Mouse (Mus musculus): ENCODE results near the gene Mdh1.
A peak's percentile ranks its signal among the peaks of the same experiment; 100 is the strongest.

Gene Mdh1

DNA sequence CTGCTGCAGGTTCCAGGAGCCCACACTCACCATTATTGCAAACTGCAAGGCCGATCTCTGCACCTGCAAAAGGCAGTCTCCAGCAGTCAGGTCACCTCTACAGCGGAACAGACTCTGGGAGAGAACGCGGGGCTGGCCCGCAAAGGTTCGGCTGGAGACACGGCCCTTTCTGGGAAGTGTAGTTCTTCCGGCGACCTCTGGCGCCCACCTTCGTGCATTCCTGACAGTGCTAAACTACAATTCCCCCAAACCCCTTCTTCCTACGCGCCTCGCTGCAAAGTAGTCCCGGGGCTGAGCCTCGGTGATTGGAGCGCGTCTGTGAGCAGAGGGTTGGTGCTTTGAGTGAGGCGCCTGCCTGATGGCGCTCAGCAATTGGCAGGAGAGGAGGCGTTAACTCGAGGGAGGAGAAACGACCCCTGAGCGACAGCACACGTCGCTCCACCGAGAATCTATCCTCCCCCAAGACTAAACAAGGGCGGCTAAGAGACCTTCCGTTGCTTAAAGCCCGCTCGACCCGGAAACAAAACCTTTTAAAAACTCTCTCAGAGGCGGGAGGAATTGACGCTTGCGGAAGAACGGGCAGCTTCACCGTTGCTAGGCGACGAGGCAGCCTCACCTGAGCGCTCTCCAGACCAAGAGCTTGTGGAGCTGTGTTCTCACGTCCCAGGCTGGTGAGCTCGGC lies at the start of gene Mdh1, which contains the start of gene Wdpcp:
Mdh1 (minus strand) TSS at position 668 of the 682 bp plus-strand sequence.
Wdpcp (plus strand) TSS at position 536 of the 682 bp plus-strand sequence.
- peak; percentile 91 for DNase-seq

DNA sequence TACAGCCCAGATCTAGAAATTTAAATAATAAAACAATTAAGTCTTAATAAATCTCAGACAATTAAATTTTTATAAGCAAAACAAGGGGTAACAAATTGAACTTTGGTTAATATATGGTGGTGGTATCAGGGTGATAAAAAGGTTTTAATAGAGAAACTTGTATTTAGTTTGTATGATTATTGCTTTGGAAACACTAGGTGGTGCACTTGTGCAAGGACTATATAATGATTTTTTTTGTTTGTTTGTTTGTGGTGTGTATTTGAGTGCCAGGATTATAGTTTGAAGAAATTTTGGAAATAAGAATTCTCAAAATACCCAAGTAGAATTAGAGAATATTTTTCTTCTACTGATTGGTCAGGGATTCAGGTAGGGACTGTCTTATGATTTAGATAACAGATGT lies 43.7 kb upstream of the Mdh1 start:
- DNase-seq, result no peak

DNA sequence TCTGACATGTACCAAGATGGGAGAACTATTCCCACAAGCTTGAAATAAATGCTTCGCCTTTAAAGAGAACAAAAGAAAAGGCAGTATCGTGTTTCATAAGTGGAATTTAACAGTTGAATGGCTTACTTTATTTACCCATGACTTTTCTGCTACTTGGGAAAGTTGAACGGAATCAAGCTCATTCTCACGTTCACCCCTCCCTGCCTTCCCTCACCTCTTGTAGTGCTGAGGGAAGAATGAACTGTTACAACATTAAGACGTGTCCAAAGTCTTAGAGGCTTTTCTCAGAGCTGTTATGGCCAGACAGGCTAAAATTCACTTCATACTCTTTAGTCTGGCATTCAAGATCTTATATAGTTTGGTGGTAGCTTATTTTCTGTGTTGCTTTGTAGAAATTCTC lies 30.3 kb upstream of the Mdh1 start:
- DNase-seq, result no peak

DNA sequence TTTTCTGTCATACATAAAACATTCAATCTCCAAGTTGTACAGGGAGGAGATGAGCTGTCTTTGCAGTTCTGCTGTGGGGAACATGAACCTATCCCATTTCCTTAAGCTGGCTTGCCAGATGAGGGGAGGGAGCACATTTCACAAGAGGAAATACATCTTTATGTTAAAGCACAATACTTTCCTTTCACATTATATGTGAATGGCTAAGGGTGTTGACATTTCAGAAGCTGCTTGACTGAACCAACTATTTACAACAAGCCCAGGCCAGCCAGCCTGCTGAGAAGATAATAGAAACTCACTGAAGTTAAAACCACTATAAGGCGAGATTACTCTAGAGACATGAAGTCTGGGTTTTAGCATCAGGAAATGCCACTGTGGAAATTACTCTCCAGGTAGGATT lies 11.1 kb upstream of the Mdh1 start:
- DNase-seq, result no peak

DNA sequence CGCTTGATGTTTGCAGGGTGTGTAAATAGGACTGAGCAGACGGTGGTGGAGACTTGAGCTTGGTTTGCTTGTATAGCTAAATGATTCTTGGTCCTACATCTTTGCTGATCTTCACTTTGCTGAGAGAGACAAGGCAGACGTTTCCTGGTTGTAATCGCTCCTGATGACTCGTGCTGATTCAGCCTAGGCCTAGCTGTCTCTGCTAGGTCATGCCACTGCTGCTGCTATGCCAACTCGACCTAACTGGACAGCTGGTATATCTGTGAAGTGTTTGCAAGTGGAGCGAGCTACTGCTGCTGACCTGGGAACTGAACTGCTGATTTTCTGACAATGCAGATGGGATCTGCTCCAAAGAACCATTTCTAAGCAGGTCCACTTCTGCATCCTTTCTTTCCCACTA lies 9.3 kb upstream of the Mdh1 start:
- DNase-seq, result no peak

DNA sequence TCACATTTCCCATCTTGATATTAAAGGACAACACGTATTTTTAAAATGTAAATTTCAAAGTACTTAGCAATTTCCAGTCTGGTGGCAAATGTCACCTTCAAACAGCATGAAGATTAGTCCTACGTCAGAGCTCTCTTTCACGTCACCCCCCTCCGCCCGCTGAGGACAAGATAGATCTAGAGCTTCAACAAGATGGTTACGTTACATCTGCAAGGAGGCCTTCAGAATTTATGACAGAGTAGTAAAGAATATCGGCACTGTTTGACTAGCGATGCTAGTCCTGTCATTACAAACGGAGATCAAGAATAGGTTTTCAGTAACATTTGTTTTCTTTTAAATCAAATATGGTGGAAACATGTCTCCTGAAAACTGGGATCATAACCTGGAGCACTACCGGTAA lies 1.2 kb downstream of the Mdh1 start:
- peak; percentile 47 for DNase-seq

DNA sequence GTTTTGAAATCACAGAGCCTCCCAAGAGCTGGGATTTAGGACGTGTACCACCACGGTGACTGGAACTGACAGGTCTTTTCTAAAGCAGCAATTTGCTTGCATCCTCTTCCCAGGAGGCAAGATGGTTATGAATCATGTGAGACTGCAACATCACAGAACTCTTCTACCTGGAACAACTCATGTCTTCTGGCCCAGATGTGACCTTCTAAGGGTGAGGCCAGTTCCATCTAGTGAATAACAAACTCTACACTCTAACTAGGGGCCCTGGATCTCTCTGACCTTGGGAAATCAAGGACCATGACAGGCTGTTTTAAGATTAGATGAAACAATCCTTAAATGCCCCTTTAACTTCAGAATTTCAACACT lies 2.1 kb downstream of the Mdh1 start:
- DNase-seq, result no peak

DNA sequence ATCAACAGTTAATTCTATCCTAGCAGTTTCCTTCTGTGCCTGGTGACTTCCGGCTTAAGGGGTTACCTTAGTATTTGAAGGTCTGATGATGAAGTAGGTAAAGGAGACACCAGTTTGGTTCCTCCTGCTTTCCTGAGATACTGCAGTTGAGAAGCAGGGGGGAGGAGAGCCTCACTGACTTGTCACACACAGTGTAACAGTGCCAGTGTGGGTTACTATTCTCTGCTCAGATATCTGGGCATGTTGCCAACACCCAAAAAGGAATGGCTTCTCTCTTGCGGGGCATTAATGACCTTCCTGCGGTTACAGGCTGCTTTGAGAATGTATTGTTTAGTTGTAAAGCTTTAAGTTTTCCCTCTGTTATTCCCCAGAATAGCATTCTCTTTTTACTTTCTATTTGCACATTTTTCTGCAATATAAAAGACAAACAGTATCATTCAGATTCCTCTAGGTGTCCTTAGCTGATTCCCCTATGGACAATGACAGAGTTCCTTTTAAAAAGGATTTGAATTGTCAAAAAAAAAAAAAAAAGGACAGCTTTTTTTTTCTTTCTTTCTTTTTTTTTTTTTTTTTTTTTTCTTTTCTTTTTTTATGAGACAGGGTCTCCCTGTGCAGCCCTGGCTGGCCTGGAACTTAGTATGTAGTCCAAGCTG lies 2.6 kb downstream of the Mdh1 start:
- peak; percentile 33 for DNase-seq

DNA sequence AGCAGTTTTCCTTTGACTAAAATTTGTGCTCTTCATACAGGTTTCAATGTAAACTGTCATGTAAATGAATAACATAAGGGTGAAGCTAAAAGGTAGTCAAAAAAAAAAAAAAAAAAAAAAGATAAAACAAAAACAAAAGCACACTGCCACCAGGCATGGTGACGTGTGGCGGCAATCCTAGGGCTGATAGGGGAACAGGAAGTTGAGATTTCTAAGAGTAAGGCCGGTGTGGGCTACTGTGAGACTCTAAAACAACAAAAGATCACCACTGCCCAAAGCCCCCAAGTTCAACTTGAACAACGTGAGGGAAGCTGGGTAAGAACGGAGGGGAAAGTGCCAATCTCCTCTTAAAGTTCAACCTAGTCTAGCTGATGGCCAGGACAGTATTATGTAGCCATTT lies 3.2 kb downstream of the Mdh1 start:
- no peak for DNase-seq

DNA sequence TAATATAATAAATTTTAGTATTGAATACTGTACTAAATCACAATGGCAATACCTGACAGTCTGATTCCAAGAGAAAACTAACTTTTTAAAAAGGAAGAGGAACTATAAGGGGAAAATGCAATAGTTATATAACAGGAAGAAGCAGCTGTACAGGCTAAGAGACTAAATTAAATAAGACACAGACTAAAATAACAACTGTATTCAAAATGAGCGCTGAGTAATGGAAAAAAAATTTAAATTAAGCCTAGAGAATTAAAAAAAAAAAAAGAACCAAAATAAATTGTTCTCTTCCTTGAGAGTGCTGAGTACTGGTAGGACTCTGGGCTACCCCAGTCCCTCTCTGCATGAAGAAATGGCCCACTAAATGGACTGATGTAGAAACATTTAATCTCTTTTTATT lies 4.4 kb downstream of the Mdh1 start:
- no peak for DNase-seq

DNA sequence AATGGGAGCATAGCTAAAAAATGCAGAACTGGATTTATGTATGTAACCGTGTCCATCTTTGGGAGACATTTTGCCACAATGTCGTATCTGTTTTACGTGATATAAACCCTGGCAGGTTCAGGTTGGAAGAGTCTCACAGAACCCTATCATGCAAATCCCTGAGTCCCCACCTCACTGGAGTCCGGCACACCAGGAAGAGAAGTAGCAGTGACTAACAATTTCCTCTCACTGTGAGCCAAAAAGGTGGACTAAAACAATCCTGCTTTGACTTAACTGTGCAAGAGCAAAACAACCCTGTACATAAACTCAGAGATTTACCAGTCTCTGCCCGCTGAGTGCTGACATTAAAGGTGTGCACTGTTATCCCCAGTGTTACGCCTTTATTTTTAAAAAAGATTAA lies 5.2 kb downstream of the Mdh1 start:
- DNase-seq, result no peak

DNA sequence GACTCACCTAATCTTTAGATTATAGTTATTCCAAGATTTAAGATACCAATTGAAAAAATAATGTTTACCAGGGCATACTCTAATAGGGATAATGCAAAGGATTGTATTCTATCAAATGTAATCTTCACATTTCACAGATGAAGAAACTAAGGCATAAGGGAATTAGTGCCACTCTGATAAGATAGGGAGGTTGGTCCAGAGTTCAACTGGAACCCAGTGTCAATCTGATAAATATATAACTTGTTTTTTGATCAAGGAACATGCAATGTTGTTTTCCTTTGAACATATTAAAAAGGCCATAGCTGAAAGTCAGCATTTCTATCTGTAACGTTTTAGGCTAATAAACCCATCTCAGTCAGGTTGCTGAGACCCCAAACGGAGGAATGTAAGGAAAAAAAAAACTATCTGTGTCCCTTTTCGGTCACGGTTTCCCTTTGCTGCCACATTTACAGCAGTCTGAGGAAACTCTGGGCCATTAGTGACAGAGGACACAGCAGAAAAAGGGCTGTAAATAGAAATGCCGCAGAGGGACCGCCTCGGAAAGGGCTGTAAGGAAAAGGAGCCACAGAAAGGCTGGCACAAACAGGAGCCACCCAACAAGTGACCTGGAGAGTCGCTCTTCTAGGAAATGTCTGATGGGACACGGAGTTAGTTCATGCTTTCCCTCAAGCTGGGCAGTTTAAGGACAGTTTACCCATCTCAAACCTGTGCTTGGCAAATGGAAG lies 7.3 kb downstream of the Mdh1 start:
- no peak for DNase-seq

DNA sequence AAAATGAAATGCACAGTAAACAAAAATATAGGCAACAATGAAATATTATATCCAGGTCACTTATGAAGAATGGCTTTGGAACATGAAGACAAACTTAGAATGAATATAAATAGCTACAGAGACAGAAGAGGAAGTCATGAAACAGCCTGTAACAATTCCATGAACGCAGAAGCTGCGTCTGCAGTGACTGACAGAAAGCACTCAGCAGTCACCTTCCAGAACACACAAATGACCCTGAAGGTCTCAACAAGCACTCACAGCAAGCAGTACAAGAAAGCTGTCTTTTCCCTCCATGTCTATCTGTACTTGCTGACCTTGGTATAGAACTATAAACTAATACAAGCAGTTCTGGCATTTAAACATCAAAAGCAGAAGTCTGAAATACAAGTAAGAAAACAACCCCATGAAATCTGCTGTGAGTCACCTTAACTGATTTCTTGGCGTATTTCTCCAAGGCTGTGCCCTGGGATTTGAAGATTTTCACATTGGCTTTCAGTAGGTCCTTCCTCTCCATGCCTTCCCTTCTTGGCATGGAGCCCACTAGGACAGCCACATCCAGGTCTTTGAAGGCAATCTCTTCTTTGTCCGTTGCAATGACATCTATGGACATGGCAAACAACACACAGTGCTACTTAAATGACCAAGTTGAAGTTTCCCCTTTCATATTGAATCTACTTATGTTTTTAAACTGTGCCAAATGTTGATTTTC lies 8.4 kb downstream of the Mdh1 start:
- no peak for DNase-seq

DNA sequence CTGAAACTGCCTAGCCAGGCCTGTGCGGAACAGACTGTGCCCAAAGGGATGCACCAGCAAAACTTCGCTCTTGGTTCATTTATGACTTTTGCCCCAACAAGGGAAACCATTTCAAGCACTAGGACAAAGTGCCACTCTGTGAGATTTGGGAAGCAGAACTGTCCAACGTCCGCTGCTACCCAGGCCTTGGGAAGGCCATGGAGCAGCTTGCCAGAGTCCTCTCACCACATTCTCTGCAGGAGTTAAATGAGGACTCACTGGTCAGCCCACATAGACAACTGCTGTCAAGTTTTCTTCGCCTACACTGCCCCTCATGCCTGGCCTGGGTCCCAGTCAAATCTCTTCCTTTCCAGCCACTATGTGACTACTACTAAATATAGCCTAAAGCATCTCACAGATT lies 10.8 kb downstream of the Mdh1 start:
- no peak for DNase-seq

DNA sequence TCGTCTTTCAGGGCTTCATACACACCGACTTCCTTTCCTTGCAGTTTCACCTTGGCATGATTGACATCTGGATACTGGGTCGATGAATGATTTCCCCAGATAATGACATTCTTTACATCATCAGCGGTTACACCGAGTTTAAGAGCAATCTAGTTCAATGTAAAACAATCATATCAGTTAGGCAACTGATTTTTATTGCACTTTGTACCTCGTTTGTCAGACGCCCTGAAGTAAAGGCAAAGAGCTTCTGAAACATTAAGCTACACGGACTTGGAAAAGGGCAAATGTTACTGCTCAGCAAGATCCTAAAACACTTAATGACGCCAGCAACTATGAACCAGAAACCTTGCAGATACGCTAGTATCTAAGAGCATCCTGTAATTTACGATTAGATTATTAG lies 12.4 kb downstream of the Mdh1 start:
- no peak for DNase-seq

DNA sequence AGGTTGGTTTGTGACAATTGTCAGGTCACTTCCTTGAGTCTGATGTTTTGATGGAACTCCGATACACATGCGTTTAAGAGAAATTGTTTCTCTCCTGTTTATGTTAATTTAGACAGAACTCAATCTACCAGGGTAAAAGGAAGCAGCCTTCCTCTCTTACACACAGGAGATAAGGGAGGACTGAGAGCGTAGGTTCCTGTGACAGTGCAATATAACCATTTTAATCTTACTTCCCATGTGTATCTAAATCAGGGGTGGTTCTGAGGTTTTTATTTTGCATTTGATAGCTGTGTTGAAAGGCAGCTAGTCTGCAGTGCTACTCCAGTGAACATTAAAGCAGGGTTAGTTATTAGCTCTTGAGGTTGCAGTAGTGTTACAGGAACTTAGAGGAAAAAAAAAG lies 20.1 kb downstream of the Mdh1 start:
- DNase-seq, result no peak

DNA sequence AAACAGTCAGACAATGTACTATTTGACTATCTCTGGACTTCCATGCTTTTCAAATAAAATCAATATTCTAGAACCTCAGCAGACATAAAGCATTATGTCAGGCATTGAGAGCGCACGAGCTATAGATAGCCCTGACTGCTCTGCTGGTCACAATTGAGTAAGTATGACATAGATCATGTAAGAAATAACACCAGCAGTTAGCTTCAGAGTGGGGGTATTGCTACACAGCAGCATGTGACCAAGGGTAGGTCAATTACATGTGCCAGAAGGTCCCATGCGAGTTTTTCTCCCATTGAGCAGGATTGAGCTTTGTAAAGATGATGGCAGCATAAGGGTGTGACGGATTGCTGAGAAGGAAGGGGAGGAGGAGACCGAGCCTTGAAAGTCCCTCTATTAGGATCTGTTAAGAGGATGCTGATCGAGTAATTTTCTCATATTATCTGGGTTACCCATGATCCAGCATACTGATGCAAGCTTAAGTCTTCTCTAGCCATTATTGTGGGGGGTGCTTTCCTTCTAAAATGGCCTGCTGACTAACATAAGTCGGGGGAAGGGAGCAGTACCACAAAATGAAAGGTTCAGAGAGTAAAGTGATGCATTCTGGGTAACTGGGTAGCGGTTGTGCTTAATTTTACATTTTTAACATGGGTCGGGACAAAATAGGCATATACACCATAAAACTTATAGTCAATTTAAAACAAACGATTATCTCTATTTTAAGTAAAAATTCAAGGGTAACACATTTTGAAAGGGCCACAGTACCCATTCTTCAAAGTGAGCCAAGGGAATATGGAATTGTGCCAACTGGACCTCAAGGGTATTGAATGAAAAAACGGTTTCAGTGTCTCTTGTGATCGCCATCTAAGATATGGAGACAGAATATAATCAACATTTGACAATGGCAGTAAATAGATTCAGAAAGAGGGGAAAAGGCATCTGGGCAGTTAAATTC lies 21.7 kb downstream of the Mdh1 start:
- DNase-seq, result no peak

DNA sequence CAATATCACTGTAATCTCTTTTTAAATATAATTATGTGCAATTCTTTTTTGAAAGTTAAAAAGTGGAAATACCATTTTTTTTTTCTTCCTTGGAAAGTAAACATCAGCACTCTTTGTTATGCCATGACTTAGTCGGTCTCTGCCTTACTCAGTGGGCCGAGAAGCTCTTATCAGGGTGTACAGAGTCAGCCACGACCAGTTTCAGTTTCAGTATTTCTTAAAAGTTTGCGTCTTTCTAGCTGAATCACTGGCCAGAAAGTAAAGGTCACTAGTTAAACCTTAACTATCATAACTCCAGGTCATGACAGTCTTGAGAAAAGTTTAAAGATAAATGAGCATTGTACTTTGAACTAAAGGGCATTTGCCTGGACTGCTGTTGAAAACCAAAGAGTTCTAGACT lies 22.4 kb downstream of the Mdh1 start:
- no peak for DNase-seq

DNA sequence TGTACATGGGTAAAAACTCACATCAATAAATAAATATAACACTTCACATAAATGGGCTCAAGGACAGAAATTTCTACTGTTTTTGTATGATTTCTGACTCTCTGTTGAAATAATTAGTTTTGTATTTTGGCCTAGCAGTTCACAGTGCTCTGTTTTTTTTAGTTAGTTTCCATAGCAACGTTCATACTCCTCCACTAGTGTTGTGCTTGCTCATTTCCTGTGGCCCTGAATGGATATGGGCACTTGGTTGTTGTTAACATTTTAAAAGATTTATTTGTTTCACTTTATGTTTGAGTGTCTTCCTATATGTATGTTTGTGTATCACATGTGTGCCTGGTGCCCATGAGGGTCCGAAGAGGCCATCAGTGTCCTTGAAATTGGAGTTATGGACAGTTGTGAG lies 23.1 kb downstream of the Mdh1 start:
- no peak for DNase-seq

DNA sequence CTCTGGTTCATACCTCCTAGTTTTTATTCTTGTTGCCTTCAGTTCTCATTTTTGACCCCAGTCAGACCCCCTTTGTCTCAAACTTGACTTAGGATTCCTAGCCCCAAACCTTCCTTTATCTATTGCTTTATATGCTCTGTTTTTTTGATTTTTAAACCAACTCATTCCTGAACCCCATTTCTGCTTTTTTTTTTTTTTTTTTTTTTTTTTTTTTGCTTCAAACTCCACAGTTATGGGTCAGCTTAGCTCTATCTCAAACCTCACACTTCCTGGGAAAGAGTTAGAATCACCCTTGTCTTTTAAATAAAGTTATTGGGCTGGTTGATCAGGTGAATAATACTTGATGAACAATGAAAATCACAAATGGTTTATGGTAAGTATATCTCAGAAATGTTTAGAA lies 24.6 kb downstream of the Mdh1 start:
- no peak for DNase-seq

DNA sequence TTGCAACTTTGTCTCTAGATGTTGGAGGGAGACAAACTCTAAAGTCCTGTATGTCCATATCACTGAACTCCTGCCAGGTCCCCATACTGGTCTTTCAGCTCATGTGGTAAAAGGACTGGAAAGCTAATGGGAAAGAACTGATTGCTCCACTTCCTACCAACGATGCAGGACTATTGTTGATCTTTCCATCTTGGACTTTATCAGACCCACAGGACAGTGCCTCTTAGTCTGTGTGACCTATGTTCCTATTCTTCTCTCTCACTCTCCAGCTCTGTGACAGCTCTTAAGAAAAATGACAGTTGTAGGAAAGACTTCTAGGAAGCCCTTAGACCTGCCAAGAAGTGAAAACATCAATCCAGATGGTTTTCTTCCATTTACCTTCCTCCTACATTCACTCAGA lies 25.5 kb downstream of the Mdh1 start:
- no peak for DNase-seq

DNA sequence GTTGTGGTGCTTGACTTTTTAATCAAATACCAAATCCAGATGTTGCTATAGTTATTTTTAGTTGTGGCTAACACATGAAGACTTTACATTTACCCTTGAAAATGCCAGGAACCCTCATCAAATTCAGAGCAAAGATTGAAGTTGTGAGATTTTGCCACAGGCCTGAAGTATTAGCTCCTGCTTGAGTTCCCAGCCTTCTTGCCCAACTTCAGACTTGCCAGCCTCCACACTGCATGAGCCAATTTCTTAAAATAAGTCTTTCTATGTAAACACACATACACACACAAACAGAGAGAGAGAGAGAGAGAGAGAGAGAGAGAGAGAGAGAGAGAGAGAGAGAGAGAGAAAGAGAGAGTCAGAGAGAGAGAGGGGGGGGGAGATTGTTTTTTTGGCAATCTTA lies 26.2 kb downstream of the Mdh1 start:
- no peak for DNase-seq

DNA sequence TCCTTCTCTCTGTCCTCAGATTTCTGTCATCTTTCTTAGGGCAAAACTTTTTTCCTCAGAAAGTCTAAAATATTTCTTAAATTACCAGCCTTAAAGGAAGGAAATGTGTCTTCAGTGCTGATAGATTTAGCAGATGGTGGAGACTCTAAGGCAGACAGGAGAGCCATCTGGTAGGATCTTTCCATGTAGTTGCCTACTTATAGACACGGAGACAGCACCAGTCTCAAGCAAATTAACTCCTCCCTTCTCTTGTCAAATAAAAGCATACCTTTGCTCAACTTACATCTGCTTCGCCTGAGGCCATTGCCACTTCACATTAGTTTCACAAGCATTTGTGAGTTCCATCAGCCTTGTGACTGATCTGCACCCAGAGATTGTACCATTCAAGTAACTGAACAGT lies 27.1 kb downstream of the Mdh1 start:
- no peak for DNase-seq
